Mouse (Mus musculus): ENCODE results near the gene Gja4.
A peak's percentile ranks its signal among the peaks of the same experiment; 100 is the strongest.

Gene Gja4

GRCm38 (mm10) chr4:127313861-127314260 is at the start of gene Gja4:
Gene Gja4, minus strand, starts transcription at chr4:127314039.
- peak; percentile 43 for DNase-seq (ENCODE audit: low read depth)

DNA sequence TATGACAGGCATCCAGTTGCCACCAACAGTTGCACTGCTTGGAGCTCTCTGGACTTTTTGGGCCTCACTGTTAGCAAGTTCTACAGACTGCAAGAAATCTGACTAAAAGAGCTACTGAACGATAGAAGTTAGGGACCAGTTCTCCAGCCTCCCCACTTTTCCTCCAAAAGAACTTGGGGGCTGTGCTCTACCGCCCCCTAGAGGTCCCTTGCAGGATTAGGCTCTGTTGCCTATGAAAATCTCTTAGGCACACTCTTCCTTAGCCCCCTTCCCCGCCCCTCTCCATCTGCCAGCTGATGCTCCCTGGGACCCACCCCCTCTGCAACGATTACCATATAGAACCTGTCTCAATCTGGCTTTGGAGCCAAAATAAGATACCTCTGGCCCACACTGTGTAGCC is 49.5 kb upstream of the Gja4 start:
- no peak for DNase-seq (ENCODE audit: low read depth)

DNA sequence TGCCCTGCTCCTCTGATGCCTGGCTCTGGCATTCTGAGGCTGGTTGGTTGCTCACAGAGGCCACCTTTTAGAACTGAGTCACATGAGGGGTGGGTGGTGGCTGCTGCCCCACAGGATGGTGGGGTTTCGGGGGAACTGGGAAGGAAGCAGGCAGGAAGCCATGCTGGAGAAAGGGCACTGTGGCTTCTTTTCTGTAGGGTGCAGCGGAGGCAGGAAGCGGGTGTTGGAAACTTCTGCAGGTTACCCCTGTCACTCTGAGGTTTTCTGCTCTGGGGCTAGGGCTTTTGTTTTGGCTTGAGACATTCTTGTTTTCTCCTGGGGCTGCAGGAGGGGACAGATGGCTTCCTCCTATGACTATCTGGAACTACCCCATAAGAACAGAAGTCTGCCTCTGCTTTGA is 48.7 kb upstream of the Gja4 start:
- no peak for DNase-seq (ENCODE audit: low read depth)

GRCm38 (mm10) chr4:127358018-127358417 is 44.2 kb upstream of the Gja4 start, which contains the start of gene Gjb5:
Gene Gjb5, minus strand, starts transcription at chr4:127358181.
- no peak for DNase-seq (ENCODE audit: low read depth)

GRCm38 (mm10) chr4:127354506-127355485 is 41.0 kb upstream of the Gja4 start:
- no peak for DNase-seq (ENCODE audit: low read depth)

- DNase-seq (ENCODE audit: low read depth) = no peak
Observed at GRCm38 (mm10) chr4:127353951-127354438, 40.2 kb upstream of the Gja4 start, which contains the start of gene Gjb4. Gene Gjb4, minus strand, starts transcription at chr4:127354081.

- DNase-seq (ENCODE audit: low read depth) = no peak
Observed at GRCm38 (mm10) chr4:127352594-127352993, 38.8 kb upstream of the Gja4 start.

DNA sequence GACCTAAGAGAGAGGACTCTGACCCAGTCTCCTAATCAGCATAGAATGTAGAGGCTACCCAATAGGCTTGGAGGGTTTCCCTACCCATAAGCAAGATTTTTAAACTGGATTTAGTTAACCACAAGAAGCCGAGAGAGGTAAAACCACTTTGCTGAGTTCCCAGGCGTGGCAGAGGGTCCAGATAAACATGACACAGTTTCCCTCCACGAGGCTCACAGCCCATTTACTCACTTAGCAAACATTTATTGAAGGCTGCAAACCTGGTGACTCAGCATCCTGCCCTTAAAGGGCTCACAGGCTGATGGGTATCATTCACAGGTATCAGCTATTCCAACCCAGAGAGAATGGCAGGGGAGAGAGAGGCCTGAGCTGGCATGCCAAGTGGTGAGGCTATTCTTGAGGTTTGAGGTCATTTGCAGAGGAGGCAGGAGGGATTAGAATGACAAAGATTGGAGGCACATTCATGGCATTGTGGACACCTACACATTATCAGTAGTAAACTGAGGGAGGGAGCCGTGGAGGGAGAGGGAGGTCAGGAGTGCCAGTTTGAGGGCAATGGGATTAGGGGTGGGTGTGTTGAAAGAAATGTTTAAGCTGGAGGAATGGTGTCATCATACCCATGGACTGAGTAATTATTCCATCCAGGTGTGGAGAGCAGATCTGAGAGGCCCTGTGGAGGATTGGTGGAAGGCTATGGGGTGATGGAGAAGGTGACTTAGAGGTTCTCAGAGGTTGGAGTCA is 35.9 kb upstream of the Gja4 start:
- no peak for DNase-seq (ENCODE audit: low read depth)

DNA sequence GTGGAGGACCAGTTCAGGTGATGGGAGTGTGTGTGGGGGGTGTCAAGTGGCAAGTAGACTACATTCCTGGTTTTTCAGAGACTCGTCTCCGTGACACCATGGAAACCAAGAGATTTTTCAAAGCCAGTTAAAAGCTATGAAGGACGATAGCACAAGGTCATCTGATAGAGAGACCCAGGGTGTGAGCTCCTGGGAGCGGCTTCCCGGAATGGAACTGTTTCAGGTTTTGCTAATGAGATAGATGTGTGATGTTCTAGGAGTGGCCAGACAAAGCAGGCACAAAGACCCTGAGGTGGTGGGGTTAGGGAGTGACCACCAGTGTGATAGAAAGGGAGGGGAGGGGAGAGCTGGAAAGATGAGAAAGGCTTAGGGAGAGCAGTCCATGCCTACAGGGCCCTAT is 31.2 kb upstream of the Gja4 start:
- no peak for DNase-seq (ENCODE audit: low read depth)

DNA sequence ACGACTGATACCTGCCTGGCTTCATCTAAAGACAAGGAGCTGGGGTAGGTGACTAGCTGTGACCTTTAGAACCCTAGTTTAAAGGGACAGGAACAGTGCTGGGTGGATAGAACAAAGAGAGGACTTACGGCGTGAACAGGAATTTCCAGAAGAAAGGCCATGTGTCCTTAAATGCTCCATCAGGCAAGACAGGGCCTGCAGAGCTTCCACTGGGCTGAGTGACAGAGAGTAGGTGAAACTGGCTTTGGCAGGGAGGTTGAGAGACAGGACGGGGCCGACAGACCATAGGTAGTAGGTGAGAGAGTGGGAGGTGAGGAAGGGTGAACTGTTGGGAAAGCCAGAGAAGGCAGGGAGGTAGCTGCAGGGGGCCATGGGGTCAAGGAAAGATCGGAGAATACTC is 27.5 kb upstream of the Gja4 start:
- no peak for DNase-seq (ENCODE audit: low read depth)

DNA sequence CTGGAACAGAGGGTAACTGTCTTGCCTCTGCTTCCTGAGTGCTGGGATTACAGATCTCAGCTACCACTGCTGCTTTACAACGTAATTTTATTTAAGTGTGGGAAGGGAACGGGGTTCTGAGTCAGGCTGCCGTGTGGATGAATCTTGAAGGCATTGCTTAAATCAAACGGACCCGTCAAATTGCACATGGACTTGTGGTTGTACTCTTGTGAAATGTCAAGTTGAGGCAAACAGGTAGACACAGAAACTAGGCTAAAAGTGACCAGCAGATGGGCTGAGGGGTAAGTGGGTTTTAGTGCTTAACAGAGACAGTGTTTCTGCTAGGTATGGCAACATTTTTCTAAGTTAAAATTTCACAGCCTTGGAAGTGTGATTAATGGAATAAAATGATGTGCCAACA is 23.8 kb upstream of the Gja4 start:
- no peak for DNase-seq (ENCODE audit: low read depth)

GRCm38 (mm10) chr4:127334870-127335504 is 21.1 kb upstream of the Gja4 start:
- no peak for DNase-seq (ENCODE audit: low read depth)

- DNase-seq (ENCODE audit: low read depth) = no peak
Observed at GRCm38 (mm10) chr4:127331171-127331570, 17.3 kb upstream of the Gja4 start.

GRCm38 (mm10) chr4:127330181-127331100 is 16.6 kb upstream of the Gja4 start, which contains the start of gene Gjb3:
Gene Gjb3, minus strand, starts transcription at chr4:127330844.
- no peak for DNase-seq (ENCODE audit: low read depth)

DNA sequence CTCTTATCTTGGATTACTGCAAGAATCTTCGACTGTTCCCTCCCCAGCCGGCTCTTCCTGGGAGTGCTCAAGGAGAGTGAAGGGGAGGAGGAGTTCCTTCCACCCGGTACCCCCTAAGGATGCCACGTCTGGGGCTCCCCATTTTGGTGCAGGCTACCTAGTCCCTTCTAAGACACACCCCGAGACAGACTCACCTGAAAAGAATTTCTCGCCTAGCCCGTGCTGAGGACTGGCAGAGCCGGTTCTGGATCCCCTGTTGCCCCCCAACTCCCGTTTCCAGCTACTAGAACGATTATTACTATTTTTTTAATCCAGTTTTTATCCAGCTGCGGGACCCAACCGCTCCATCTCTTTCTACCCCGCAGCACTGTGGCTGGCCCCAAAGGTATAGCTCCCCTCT is 15.9 kb upstream of the Gja4 start:
- DNase-seq (ENCODE audit: low read depth) = no peak

GRCm38 (mm10) chr4:127329046-127329445 is 15.2 kb upstream of the Gja4 start:
- DNase-seq (ENCODE audit: low read depth) = no peak

DNA sequence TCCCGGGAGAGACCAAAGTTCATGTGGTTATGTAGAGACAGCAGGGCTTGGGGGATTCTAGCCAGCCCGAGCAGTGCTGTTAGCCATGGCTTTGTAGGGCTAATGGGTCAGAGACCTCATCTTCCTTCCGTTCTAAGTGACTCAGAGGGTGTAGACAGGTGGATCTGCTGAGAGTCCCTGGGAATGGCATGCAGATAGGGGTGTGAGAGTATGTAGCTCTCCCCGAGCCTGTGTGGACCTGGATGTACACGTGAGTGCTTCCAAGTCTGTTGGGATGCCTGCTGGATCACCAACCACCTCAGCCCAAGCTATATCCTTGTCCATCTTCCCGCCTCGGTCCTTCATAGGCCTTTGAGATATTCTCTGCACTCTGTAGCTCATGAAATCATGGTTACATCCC is 14.5 kb upstream of the Gja4 start:
- DNase-seq (ENCODE audit: low read depth) = no peak

DNA sequence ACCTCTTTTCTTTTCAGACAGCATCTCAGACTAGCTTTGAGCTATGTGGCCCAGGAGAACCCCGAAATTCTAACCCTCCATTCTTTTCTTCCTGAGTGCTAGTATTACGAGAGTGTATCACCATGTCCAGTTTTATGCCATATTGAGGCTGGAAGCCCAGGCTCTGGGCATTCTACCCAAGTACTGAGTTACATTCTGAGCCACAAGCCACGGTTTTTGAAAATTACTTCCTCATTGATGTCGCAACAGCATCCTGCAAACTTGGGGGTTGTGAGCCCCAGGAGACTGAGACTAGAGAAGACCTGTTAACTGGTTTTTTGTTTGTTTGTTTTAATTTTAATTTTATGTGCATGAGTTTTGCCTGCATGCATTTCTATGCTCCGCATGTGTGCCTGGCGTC is 13.9 kb upstream of the Gja4 start:
- DNase-seq (ENCODE audit: low read depth) = no peak

DNA sequence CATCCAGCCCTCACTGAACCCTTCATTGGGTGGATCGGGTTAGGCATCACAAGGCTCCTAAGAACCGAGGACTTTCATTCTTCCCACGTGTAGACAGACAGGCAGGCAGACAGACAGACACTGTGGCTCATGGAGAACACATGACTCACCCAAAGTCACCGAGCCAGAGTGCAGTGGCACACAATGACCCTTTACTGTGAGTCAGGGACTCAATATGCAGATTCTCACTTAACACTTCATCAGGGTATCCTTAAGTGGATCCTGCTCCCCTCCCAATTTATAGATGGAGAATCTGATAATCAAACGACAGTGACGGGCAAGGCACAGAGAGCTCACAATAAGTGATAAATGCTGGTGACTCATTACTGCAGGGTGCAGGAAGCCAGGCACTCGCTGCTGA is 13.4 kb upstream of the Gja4 start:
- no peak for DNase-seq (ENCODE audit: low read depth)

DNA sequence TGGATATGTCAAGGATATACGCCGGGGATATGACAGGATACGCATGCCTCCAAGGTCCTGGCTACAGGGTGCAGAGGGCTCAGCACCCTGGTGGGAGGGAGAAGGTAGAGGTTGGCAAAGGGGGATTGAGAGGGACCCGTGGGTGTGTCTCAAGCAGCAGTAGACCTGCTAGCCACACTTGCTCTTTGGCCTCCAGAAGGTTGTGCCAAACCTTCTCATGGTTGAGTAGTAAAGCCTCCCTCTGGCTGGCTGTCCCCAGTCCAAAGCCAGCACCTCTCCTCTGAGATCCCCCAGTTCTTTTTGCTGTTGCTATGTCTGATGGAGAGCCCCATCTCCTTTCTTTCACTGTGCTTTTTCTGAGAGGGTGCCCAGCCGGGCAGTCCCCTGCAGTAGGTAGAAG is 11.4 kb upstream of the Gja4 start:
- no peak for DNase-seq (ENCODE audit: low read depth)

GRCm38 (mm10) chr4:127324759-127325158 is 10.9 kb upstream of the Gja4 start:
- peak; percentile 70 for DNase-seq (ENCODE audit: low read depth)

All from c-Kit-positive CD71-negative TER-119-negative erythroid progenitor cells, embryonic 14.5 days (primary cell).